Mouse (Mus musculus) E14TG2a.4 (cell line): ENCODE data around the gene Bicd1.

ENCODE experiments used
- CTCF ChIP-seq: conservative IDR thresholded peaks from 2 replicates; pipeline ENCODE4 v1.5.1; 2014; ENCODE audit warnings: low read length
- NANOG ChIP-seq: IDR thresholded peaks from 2 replicates; pipeline ENCODE4 v1.6.1; 2014; ENCODE audit warnings: borderline replicate concordance, low read length, mixed read lengths

DNA sequence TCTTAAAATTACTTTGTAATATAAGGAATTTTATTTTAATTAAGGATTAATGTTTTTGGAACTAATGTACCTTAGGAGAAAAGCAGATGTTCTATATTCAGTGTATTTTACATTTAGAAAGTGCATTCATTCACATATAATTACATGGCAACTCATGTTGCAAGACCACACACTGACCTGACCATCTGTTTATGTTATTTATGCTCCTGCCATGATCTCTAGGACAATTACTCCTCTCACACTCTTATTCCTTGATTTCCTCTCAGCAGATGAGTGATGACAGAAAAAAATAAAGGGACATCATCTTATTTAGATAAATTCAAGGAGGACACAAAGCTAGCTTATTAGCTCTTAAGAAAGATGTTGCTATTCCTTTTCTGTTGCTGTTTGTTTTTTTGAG is 9.3 kb upstream of the Bicd1 start:
- TF ChIP-seq CTCF = no peak
- no peak for TF ChIP-seq NANOG
